Mouse (Mus musculus): Measurements from ENCODE around the gene Hmgb3.
"Not testable (repeated sequence)": the region's sequence is repeated elsewhere in the genome, so short reads cannot be mapped to it uniquely, and the experiment has no call there.

Hmgb3 gene

DNA sequence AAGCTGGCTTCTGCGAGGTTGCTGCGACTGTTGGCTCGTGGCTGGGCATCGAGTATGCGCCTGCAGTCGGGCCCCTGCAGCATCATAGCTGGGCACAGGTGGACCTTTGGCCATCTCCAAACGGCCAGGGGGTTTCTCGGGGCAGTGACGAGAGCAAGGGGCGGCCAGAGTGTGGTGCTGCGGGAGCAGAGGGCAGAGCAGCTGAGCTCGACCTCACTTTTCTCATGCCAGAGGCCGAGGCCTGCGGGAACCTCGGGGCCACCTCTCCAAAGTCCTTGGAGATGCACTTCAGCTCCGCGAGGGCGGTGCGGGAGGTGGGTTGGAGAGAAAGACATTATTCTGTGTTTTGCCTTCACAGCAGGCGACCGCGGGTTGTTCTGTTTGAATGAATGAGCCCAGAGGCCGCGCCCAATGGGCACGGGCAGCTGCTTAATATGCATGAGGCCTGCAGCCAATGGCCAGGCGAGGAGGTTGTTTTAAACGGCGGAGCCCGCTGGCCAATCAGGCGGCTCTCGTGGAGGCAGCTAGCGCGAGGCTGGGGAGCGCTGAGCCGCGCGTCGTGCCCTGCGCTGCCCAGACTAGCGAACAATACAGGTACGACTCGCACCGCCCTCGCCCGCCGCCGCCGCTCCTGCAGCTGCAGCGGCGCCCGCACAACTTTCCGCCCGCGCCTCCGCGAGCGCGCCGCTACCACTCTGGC lies at the start of gene Hmgb3:
Hmgb3 (plus strand) TSS at position 504 of the 700 bp plus-strand sequence.
- peak; percentile 61 for DNase-seq

DNA sequence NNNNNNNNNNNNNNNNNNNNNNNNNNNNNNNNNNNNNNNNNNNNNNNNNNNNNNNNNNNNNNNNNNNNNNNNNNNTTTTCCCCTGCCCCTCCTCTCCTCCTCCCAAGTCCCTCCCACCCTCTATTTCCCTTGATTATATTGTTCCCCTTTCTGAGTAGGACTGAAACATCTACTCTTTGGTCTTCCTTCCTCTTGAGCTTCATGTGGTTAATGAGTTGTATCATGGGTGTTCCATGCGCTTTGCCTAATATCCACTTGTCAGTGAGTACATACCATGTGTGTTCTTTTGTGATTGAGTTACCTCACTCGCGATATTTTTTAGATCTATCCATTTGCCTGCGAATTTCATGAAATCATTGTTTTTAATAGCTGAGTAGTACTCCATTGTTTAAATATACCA lies 49.1 kb upstream of the Hmgb3 start:
- not testable (repeated sequence) for DNase-seq

DNA sequence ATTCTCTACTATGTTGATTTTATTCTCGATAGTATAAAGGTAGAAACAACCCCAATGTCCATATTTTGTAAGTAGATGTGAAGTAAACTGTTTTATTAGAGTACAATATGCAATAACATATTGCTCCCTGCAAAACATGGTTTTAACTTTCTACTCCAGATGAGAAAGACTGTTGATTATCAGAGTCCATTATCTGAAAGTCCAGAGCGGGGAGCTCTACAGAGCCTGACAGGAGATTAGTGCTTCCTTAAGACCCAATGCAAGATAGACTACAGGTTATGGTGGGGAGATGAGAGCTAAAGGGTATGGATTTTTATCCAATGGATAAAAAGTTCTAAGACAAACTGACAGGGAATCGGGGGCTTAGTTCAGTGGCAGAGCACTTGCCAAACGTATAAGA lies 36.5 kb upstream of the Hmgb3 start:
- no peak for DNase-seq

DNA sequence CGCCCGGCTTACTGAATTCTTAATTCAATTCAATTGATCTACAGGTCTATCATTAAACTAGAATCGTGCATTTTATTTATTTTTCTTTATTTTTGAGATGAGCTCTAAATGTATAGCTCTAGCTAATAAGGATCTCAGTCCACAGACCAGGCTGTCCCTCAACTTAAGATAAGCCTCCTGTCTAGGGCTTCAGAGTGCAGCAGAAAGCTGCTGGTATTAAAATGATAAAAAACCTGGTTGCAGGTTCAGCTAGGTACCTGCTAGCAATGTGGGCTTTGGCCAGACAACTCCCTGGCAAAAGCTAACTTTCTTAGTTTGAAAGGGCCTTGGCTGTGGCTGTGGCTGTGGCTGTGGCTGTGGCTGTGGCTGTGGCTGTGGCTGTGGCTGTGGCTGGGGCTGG lies 32.8 kb upstream of the Hmgb3 start:
- DNase-seq: no peak

DNA sequence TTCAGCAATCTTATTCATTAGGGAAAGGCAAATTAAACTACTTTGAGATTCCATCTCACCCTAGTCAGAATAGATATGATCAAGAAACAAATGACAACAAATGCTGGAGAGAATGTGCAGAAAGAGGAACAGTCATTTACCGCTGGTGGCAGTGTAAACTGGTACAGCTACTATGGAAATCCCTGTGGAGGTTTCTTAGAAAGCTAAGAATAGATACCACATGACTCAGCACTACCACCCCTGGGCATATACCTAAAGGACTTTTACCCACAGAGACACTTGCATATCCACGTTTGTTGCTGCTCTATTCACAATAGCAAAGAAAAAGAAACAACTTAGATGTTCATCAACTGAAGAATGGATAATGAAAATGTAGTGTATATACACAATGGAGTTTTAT lies 31.4 kb upstream of the Hmgb3 start:
- no peak for DNase-seq

DNA sequence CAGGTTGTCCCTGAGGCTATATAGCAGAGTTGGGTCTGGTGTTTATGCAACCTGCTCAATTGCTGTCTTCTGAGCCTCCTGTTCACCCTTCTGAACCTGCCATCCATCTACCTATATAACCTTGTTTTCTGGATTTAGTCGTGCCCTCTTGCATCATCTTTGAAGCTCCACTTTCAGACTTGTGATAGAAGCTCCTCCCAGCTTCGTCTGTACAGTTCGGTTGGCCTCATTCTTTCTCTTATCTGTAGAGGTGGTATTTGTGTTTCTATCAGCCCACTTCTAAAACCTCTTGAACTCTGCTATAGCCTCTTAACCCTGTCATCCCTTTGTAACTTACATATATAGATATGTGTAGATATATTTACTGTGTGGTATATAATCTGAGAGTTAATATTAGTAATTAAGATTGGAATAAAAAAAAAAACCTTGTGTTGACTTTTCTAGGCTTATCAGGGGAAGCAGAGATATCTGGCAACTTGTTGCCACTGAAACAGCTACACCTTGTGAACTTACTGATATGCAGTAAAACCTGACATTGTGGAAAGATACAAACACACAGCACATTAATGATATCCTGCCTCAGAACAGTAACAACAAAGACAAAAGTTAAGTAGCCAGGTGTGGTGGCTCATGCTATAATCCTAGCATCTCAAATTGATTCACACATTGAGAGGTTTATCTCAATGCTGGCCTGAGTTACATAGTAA lies 30.0 kb upstream of the Hmgb3 start:
- DNase-seq: no peak

DNA sequence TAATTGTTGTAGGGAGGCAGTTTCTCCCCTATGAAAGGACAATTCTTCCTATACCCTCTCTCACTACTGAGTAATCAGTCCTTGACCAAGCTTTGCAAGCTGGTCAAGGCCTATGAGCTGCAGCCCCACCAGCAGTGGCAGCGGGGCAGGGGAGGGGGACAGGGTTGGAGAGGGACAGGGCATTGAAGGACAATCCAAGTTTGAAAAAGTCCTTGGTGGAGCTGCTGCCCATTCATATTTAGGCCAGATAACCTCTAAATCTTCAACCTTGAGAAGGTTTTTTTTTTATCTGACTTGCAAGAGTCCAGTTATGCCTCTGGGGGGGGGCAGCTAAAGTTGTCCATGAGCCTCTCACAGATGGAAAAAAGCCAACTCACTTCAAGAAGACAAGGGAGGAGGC lies 28.3 kb upstream of the Hmgb3 start:
- no peak for DNase-seq

DNA sequence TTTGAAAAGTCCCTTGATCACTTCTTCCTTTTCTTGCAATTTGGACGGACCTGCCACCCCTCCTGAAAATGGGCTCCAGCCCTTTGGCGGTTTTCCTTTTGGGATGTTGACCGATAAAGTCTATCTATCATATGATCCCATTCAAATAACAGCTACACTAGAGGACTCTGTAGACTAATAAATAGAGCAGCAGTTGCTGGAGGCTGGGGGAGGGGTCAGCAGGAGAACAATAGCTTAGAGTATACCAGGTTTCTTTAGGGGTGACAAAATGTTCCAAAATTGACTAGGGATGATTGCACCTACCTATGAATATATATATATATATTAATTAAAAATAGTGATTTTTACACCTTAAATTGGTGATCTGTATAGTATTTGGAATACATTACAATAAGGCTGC lies 27.6 kb upstream of the Hmgb3 start:
- DNase-seq: no peak

DNA sequence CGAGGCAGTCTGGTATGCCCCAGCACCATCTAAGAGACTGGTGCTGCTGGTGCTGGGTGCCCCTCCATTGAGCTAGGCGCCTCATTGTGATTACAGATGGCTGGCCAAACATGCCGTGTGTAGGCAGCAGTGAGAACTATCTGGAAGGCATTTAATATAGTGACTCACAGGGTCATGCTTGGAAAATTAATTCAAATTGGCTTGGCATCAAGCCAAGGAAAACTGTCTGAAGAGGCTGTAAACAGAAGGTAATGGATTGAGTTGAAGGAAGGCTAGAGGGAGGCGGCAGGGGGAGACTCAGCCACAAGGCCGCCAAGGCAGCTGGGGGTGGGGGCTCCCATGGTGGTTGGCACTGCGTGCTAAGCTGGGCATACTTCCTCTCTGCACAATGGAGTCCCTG lies 27.1 kb upstream of the Hmgb3 start:
- no peak for DNase-seq

DNA sequence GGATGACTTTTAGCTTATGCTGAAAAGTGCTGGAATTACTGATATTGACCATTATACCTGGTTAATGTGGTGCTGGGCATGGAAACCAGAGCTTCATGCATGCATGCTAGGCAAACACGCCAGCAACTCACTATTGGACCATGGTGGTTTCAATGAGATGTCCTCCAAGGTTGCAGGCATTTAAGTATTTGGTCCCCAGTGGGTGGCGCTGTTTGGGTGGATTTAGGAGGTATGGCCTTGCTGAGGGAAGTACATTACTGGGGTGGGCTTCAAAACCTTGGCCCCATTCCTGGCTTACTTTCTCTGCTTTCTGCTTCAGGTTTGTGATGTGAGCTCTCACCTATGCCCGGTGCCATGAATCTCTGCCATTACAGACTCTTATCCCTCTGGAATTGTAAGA lies 23.1 kb upstream of the Hmgb3 start:
- DNase-seq: no peak

- DNase-seq: no peak
Observed at GRCm38 (mm10) chrX:71534102-71534501, 21.6 kb upstream of the Hmgb3 start.

GRCm38 (mm10) chrX:71537791-71538190 lies 17.9 kb upstream of the Hmgb3 start:
- no peak for DNase-seq

- DNase-seq: peak; percentile 5
Observed at GRCm38 (mm10) chrX:71540821-71541510, 14.8 kb upstream of the Hmgb3 start.

DNA sequence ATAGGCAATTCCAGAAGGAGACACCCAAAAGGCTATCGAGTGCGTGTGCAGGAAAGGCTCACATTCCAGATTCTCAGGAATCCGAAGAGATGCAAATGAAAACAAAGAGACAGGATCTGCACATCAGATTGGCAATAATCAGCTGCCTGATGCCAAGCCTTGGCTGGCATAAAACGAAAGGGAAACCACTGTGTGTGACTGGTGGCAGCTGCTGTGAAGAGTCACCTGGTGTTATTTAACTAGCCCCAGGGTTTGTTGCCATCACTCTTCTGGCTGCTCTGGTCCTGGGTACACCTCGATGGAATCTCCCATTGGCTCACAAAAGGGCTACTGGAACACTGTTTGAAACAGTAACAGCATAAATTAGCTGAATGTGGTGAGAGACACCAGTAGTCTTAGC lies 11.0 kb upstream of the Hmgb3 start:
- no peak for DNase-seq

- DNase-seq: no peak
Observed at GRCm38 (mm10) chrX:71545163-71545562, 10.6 kb upstream of the Hmgb3 start.

DNA sequence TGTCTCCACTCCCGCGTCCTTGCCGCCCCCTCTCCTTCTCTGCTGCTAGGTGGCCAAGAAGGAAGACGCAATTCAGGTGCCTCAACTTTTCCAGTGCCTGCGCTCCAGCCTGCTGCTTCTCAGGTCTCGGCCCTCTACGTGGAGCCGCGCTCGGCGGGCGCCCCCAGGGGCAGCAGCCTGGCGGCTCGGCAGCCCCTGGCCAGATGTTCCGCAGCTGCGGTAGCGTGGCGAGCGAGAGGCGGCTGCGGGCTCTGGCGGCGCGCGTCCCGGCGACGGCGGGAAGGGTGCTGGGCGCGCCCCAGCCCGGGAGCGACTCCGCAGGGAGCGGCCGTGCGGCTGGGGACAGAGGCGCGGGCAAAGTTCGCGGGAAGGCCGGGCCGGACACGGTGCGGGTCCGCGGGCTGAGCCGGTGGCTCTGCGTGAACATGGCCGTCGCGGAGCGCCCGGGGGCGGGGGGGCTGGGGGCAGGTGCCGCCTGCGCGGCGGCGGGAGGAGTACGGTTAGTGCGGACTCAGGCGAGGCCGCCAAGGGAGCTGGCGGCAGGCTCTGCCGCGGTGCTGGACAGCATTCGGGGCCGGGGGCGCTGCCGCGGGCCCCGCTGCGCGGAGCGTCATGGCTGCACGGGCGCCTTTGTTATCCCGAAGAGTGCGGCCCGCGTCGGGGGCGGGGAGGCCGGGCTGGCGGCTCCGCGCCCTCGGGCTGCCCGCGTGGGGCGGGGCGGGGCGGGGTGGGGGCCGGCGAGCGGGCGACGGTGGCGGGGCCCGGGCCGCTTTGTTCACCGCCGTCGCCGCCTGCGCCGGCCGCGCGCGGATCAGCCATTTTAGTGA lies 610 bp downstream of the Hmgb3 start:
- peak; percentile 8 for DNase-seq

- DNase-seq: no peak
Observed at GRCm38 (mm10) chrX:71556965-71557491, 1.3 kb downstream of the Hmgb3 start.

DNA sequence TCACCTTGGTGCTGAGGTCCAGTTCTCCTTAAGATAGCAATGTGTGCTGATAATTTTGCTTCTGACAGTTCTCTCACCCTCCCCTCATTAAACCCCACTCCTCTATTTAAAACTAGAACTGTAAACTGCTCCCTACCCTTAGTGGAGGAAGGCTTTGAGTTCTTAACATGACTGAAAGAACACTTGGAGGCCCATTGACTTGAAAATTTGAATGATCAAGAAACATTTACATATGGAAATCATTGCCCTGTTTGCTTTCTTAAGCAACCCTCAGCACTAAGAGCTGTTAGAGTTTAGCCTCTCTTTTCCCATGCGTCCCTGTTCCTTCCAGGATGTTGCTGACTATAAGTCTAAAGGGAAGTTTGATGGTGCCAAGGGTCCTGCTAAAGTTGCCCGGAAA lies 3.6 kb downstream of the Hmgb3 start:
- no peak for DNase-seq

DNA sequence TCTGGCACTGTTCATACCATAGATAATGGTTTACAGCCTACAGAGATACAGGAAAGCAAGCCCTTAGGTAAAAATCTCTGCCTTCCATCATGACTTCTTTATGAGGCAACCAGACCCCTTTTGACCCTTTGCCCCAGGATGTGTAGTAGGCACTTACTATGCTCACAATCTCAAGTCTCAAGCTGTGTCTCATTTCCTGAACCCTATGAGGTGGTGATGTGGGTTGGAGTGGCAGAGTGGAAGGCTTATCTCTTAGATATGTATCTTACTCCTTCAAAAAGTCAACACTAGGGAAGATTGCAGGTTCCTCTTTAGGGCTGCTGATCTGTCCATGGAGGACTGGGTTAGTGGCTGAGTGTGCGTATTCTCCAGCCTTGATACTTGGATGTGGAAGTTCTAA lies 5.1 kb downstream of the Hmgb3 start:
- DNase-seq: no peak

DNA sequence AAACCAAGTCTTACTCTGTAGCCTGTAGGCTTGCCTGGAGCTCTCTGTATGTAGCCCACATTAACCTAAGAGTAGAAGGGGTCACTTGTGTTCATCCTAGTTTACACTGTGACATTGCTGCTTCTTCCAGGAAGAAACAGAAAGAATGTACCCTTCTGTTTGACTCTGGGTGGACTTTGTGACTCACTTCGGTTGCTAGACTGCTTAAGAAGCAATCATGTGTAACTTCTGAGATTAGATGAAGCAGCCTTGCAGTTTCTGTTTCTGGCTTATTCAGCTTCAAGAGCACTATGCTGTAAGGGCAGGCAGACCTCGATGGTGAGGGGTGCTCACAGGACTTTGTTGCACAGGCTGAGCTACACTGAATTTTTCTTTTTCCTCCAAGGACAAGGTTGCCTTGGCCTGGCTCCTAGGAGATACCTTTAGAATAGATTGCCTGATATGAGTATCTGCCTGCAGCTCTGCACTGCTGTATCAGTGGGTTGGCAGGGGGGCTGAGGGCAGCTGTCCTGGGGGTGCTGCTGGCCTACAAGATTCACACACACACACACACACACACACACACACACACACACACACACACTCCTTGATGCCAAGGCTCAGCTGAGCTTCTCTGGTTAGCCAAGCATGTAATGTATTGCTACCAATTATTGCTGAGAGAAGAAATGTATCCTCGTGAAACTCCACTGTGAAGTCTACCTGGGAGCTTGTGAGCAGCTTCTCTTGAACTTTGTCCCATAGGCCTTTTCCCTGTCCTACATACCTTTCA lies 17.6 kb downstream of the Hmgb3 start:
- no peak for DNase-seq

- DNase-seq: no peak
Observed at GRCm38 (mm10) chrX:71575550-71575949, 19.8 kb downstream of the Hmgb3 start.

DNA sequence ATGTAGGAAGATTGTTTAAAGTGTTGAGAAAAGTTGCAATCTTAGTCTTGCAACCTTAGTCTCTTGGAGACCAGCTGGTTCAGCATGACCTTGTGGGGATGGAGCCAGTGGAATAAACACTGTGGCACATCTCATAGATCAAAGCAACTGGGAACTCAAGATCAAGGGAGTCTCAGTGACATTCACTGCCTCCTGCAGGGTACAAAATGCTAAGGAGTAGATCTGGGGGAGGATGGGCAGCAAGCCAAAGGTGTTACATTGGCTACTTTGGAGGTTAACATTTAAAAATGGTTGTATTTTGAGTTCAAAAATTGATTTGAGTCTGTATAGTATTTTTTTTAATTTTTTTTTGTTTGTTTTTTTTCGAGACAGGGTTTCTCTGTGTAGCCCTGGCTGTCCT lies 33.5 kb downstream of the Hmgb3 start:
- DNase-seq: no peak

Data from cerebellum, adult 11 months (tissue).